Mouse (Mus musculus) brown adipose tissue, adult 24 weeks (tissue): ENCODE results near the gene Ptgir. TPM values are rescaled to one million over a fixed set of nuclear protein-coding genes. Genes with fewer than 3 reads are reported as not detected.

Experiments
- H3K27ac ChIP-seq: fragments of 200-500 bp; replicated peaks from 2 replicates; pipeline ENCODE4 v1.5.1; 2012; ENCODE audit warnings: low read depth, mild to moderate bottlenecking, low read length
- H3K4me1 ChIP-seq: fragments of 200-500 bp; 2 replicates; pipeline ENCODE4 v1.6.1; 2012; ENCODE audit warnings: low read length, mixed read lengths; ENCODE audit not compliant: control insufficient read depth, insufficient read depth, insufficient read length
- H3K4me3 ChIP-seq: fragments of 200-500 bp; 2 replicates; pipeline ENCODE4 v1.5.1; 2012; ENCODE audit warnings: low read depth, mild to moderate bottlenecking, low read length, moderate library complexity; ENCODE audit not compliant: insufficient read depth
- polyA plus RNA-seq: library from polyadenylated mRNA; stranded (reverse); fragments of >200 nt; gene quantifications from 2 replicates; pipeline ENCODE4 v1.2.4, GENCODE M21; 2012; ENCODE audit not compliant: missing spikeins, insufficient read depth, insufficient read length

Ptgir gene
- polyA plus RNA-seq, 1 experiment, result 1.9 TPM

DNA sequence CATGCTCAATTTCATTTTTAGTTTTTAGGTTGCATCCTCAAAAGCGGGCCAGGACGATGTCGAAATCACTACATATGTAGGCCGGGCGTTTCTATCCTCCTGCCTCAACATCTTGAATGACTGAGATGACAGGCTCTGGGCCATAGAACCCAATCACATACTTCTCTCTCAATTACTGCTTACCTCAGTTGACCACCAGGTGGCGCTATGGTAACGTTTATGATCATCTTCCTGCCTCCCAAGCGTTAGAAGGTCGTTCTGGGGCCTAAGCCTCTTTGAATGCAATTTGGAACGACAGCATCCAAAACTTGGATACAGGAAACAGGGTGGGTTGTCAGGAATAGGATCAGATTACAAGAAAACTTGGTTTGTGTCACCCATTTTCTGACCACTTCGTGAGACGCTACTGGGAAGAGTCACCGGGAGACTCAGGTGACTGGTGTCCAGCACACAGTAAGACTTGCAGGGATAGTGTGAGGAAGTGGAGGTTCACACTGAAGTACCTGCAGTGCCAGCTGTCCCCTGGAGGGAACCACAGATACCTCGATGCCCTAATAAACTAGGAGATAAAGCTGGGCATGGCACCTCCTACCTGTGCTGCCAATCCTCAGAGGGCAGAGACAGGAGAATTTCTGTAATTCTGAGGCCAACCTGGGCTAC is 25.8 kb downstream of the Ptgir start:
- Histone ChIP-seq H3K4me1 (no peaks in the 10 kb centered on the region), H3K27ac (no peak overlapping the region), H3K4me3 (no peak overlapping the region)

DNA sequence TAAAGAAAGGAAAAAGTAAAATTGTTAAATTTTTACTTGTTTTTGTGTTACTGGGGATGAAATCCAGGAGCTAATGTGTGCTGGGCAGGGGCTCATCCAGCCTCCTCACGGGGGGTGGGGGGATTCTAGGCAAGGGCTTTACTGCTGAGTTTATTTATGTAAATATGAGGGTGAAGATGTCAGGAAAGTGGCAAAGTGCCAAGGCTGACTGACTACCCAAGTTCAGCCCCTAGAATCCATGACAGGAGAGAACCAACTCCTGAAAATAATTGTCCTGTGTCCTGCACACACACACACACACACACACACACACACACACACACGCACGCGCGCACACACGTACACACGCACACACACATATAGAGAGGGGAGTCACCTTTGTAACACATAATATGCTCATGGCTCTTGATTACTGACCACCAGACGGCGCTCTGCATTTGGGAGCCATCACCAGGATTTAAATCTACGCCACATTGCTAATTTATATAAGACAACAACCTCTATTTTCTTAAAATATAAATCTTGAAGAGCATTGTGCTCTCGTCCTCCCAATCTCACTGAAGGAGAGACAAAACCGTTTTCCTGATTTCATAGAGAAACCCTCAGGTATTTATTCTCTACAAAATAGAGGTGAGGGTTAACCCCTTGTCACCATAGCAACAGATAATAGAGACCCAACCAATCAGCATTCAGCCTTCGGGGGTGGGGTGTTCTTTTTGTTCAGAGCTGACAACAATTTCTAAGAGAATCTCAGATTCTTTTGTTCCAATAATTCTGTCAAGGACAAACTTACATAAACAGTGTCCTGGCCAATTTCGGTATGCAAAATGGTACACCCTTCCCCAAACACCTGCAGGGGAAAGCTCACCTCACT is 26.7 kb downstream of the Ptgir start:
- Histone ChIP-seq H3K27ac (no peak overlapping the region), H3K4me1 (no peaks in the 10 kb centered on the region), H3K4me3 (no peak overlapping the region)

DNA sequence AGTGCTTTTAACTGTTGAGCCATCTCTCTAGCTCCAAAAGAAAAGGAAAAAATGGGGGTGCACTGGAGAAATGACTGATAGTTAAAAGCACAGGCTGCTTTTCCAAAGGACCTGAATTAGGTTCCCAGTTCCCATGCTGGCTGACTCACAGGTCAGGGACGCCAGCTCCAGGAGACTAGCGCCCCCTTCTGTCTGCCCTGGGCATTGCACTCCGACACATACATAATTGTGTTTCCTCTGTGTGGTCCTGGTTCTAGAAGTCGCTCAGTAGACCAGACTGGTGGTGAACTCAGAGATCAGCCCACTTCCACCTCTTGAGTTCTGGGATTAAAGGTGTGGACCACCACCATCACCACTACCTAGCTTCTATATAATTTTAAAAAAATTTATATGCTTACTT is 31.0 kb downstream of the Ptgir start:
- Histone ChIP-seq H3K4me1 (no peaks in the 10 kb centered on the region), H3K4me3 (no peak overlapping the region), H3K27ac (no peak overlapping the region)

DNA sequence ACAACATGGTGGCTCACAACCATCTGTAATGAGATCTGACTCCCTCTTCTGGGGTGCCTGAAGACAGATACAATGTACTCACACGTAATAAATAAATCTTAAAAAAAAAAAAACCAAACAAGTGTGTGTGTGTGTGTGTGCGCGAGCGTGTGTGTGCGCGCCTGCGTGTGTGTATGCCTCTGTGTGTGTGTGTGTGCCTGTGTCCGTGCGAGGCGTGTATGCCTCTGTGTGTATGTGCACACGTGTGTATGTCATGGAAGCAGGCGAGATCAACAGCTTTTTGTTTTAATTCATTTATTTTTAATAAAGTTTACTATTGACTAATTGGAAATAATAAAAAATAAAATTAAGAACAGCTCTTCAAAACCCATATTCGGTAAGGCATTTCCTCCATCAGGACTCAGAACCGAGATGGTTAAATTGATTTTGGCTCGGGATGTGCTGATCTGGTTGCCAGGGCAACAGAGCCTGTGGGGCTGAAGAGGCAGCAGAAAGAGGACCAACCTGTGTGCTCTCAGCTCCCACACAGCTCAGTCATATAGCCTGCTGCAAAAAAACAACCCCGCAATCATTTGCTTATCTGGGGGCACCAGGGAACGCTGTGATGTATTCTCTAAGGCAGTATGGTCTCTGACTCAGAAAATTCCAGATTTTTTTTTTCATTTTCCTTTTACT is 32.0 kb downstream of the Ptgir start:
- Histone ChIP-seq H3K27ac (no peak overlapping the region), H3K4me1 (no peaks in the 10 kb centered on the region), H3K4me3 (no peak overlapping the region)

DNA sequence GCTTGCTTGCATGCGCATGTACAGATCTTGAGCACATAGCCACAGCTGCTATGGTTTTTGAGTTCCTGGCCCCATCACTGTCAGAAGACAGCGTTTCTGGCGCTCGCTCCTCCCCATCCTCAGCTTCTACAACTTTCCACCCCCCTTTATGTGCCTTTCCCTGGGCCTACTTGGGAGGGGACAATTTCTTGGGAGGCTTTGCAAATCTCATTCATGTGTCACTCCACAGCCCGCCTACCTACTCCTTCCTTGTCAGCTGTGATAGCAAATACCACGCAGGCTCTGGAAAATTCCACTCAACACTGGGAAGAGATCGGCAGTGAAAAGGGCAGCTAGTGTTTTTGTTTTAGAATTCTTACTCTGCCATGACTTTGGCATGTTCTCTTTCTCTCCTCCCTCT is 34.0 kb downstream of the Ptgir start:
- Histone ChIP-seq H3K4me3 (no peak overlapping the region), H3K4me1 (no peaks in the 10 kb centered on the region), H3K27ac (no peak overlapping the region)

DNA sequence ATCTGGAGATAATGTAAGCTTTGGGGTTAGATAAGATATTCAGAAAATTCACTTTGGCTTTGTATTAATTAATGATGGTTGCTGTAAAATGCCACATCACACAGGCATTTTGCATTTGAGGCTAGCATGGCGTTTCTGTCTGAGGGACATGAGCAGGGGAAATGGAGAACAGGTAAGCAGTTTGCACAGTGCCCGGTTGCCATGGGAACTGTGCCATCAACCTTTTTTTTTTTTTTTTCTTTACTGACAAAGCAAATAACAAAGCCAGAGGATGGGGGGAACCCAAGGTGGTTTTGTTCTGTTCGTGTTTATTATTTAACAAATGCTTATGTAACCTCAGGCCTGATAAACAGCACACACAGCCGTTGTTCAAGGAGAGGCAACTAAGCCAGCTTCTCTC is 36.6 kb downstream of the Ptgir start:
- no peak overlapping the region for H3K27ac ChIP-seq
- H3K4me1 ChIP-seq, result no peaks in the 10 kb centered on the region

DNA sequence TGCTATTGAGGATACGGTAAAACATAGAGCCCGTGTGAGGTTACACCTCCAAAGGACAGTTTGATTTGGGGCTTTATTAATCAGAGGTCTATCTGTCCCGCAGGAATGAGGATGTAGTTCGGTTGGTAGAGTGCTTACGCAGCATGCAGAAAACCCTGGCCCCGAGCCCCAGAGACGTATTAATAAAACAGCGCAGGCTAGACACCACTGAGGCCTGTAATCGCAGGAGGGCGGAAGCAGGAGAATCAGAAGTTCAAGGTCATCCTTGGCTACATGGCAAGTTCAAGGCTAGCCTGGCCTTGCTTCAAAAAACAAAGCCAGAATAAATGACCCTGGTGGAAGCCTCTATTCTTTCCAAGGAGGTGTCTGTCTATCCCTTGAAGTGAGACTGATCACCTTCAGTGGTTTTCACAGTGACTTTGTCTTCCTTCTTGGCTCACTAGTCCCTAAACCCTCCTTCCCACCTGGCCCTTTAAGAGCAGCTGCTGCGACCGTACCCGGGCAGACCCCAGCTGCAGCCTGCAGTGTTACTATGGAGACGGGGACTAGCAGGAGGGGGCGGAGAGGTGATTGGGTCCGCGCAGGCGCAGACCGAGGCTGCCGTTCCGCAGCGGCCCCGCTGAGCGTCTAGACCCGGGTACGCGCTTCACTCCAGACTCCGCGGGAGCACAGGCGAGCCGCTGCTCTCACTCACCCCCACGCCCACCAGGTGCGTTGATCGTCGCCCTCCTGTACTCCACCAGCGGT is 37.9 kb downstream of the Ptgir start, which contains the start of gene Pnmal2:
Gene Pnmal2, plus strand, starts transcription at position 622 of the 747 bp plus-strand sequence.
- Histone ChIP-seq H3K4me3 (peak within 1 kb of the TSS; percentile 53), H3K4me1 (no peaks in the 10 kb centered on the region), H3K27ac (no peak within 1 kb of the TSS)

More for the DNA sequence above, 36.6 kb downstream of the Ptgir start:
- H3K4me3 ChIP-seq, result no peak overlapping the region

DNA sequence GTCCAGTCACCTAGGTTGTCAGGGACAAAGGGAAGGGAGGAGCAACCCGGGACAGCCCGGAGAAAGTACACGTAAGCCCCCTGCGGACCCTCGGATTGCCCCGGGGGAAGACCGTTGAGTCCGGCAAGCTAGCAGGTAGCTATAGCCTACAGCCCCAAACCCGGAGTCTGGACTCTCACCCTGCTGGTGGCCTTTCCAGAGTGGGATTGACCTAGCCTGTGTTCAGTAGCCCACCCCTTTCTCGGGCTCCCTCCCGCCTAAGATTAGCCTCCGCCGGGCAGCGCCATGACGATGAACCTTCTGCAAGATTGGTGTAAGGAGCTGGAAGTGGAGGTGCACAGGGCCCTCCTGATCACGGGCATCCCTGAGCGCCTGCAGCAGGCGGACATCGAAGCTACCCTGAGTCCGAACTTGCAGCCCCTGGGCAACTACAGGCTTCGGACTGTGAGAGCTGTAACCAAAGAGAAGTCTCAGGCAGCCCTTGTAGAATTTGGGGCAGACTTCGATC is 38.6 kb downstream of the Ptgir start:
- Histone ChIP-seq H3K4me3 (peak overlapping the region; percentile 53), H3K4me1 (no peaks in the 10 kb centered on the region), H3K27ac (no peak overlapping the region)

DNA sequence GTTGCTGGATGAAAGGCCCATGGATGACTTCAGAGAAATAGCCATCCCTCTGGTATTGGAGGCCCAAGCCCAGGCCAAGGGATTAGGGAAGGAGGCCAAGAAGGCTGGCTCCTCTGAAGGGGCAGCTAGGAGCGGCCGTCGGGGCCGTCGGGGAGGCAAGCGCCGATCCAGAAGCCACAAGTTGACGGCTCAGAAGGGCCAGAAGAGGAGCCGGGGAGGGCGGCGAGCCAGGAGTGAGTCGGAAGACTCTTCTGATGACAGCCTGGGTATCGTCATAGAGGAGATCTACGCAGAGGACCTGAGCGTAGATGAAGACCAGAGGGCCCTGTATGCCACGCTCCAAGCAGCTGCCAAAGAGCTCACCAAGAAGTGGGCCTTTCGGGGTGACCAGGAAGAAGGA is 39.1 kb downstream of the Ptgir start:
- no peak overlapping the region for H3K4me3 ChIP-seq
- no peaks in the 10 kb centered on the region for H3K4me1 ChIP-seq
- H3K27ac ChIP-seq, result no peak overlapping the region

DNA sequence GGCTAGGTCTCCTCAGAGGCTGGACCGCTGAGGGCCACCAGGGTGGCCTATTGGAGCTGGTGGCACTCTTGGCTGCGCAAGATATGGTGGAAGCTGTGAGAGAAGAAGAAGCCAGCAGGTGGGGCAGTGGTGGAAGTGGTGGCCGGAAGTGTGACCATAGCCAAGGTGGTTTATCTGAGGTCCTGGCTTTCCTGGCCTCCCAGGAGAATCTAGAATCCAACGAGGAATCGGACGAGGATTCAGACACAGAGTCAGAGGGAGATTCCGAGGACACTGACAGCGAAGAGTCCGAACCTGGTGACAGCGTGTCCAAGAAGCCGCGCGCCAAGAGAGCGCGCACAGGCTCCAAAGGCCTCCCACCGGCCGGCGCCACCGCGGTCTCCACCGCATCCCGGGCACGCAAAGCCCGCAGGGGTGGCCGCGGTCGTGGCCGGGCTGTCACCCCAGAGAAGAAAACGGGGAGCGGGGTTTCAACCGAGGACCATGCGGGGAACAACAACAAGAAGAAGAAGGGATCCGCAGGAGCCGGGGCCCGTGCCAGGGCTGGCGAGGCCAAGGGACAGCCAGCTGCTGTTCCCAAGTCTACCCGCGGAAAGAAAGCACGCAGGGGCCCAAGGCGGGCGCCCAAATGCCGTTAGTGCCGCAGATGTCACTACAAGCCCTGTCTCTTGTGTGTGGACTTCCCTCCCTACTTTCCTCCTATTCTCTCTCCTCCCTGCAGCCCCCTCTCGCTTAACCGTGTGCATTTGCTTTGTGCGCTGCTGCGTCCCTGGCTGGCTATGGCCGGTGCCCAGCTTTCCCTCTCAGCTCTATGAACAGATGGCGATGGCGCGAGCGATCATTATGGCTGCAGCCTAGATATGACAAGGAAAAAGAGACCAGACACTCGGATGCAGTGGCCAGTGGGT is 40.4 kb downstream of the Ptgir start:
- Histone ChIP-seq H3K27ac (no peak overlapping the region), H3K4me1 (no peaks in the 10 kb centered on the region), H3K4me3 (no peak overlapping the region)

DNA sequence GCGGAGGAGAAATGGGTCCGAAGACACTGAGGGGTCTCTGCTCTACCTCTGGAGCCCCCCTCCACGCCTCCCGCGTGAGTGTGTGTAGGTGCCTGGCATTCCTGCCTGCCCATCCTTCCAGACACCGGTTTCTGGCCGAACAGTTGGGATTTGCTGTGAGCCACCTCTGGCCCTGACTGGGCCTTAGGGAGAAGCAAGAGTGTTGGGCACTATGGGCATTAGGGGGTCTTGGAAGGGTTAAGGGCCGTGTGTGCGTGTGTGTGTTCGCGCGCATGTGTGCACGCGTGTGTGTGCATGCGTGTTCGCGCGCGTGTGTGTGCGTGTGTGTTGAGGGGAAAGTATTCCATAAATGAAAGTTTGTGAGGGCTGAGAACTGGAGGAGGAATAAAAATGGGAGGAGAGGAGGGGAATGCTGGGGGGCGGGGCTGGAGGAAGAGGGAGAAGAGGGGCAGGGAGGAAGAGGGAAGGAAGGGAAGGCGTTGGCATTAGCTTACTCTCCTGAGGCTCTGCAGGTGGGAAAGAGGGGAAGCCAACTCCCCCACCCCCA is 41.1 kb downstream of the Ptgir start:
- H3K4me1 ChIP-seq, result no peaks in the 10 kb centered on the region
- no peak overlapping the region for H3K4me3 ChIP-seq
- no peak overlapping the region for H3K27ac ChIP-seq

DNA sequence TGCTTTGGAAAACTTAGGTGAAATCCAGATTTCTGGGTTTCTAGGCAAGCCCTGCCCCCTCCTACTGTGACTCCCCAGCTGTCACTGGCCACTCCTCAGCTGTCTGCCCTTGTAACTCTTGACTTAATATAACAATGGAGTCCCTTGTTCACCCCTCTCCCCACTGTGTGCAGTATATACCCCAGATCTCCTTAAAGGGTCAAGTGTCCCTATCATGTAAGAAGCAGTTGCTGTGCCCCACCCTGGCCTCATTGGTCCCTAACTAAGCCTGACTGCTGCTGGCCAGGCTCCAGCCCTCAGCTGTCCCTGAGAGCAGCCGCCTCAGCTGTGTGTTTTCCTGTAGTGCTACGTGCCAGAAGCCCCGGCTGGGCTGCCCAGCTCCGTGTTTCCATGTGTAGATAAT is 41.7 kb downstream of the Ptgir start:
- no peak overlapping the region for H3K27ac ChIP-seq
- H3K4me1 ChIP-seq, result no peaks in the 10 kb centered on the region
- H3K4me3 ChIP-seq, result no peak overlapping the region

DNA sequence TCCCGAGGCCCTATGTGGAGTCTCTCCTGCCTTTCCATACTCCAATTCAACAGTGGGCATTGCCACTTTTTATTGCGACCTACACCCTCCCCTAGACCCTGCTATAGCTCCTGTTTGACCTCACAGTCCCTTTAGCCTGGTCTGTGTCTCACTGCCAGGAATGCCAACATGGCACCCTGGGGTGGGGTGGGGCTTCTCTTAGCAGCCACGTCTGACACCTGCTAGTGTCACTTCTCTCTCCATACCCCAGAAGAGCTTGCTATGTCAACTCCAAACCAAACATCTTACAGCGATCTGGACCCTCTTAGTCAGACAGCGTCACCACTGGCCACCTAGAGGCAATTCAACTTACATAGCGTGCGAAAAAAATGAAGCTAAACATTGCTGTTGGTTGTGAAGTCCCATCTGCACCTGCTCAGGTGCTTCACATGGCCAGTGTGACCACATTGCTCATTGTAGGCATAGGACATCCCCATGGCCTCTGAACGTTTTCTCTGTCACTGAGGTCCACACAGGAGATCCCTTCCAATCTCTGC is 42.7 kb downstream of the Ptgir start:
- H3K27ac ChIP-seq, result no peak overlapping the region
- no peaks in the 10 kb centered on the region for H3K4me1 ChIP-seq
- no peak overlapping the region for H3K4me3 ChIP-seq
